Mouse (Mus musculus) yolk sac, embryonic 10.5 days (tissue): ENCODE data around the gene Fancg.

Experiments used
- DNase-seq: peaks from one replicate; pipeline ENCODE4 v3.0.0-alpha.2; 2017; ENCODE audit warnings: low spot score

Gene Fancg

DNA sequence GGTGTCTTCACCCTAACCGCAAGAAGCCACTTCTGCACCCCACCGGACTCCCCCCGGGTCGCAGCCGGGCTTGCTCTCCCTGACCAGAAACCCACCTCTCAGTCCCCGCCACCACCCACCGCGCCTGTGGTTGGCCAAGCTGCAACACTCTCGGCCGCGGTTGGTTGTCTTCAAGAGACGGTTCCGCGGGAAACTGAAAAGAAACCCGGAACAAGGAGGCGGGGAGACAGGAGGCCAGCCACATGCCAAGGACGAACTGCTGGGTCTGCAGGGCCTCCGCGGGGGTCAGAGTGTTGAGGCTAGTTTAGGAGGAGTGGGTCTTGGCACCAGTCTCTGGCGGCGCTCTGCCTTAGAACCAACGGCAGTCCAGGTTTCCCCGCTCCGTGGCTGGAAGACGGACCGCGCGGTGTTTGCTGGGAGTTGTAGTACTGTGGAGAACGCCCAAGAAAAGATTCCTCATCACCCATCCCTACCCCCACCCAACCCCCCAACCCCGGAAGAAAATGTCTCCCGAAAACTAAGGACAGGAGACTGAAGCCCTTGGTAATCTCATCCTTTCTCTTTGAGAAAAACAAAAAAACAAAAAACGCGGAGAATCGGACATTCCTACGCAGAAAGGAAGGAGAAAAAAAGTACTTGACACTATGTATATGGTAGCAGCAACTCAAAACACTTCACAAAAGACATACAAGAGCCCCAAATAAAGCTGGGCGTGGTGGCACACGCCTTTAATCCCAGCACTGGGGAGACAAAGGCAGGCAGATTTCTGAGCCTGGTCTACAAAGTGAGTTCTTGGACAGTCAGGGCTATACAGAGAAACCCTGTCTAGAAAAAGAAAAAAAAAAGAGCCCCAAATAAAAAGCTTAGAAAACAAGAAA, at the start of gene Fancg:
Gene Fancg (minus strand): TSS at position 346 of the 878 bp plus-strand sequence.
- DNase-seq = peak; percentile 90

DNA sequence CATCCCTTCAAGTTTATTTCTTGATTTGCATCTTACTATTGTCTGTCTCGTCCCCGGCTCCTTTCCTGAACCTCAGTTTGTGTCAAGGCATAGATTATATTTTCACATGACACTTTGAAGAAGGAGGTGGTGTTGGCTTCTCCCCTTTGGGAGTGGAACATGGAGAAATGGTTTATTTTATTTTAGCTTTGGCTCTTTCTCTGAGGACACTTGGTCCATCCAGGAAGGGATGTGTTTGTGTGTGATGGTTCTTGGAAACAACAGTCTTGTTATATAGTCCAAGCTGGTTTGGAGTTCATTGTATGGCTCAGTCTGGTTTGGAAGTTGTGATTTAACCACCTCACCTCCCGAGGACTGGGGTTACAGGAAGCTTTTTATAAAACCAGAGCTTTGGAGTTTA, 49.4 kb upstream of the Fancg start:
- DNase-seq = no peak

DNA sequence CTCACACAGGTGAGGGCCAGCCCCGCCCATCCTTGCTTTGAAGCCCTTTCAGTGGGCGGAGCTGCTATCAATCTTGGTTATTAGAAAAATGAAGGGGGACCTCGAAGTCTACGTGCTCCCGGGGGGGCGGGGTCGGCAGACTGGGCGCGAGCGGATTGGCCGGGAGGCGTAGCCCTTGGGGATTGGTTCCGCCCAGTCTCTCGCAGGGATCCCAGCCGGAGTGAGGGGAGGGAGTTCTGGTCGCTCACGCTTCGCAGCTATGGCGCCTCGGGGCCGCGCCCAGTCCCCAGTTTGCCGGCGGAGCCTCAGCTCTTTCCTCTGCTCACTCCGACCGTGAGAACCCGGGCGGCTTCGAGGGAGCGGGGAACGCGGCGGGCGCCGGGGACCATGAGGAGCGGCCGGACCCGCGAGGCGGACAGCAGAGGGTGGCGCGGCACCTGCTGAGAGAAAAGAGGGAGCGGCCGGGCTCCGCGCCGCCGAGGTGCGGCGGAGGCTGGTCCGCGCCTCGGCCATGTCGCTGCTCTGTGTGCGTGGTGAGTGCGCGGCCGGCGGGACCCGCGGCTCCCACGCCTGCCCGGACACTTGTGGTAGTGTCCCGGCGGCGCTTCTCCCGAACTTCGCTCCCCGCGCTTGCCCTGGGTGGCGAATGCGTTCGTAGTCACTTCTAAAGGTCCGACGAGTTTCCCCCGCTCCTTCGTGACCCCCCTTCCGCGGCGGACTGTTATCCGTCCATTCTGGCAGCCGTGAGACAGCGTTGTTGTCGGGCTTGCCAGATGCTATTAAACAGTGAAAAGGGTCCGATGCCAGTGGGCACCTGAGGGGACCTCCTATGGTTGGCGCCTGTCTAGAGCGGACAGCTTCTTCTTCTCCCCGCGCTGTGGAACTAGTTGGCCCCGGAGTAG, 48.7 kb upstream of the Fancg start, which contains the start of gene Unc13b:
Gene Unc13b (plus strand): TSS at position 201 of the 902 bp plus-strand sequence.
- DNase-seq = peak; percentile 95

DNA sequence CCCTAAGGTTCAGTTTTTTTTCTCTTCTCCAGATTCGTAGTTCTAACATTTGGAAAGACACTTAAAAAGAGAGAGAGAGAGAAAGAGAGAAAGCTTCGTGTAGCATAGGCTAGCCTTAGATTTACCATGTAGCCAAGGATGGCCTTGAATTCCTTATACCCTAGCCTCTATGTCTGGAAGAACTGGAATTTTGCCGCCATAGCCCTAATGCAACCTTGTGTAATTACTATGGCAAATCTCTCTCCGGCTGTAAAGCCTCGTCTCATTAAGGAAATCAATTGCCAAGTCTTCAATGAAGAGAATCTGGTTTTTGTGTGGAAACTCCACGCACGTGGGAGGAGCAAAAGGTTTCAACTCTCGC, 48.1 kb upstream of the Fancg start:
- no peak for DNase-seq

DNA sequence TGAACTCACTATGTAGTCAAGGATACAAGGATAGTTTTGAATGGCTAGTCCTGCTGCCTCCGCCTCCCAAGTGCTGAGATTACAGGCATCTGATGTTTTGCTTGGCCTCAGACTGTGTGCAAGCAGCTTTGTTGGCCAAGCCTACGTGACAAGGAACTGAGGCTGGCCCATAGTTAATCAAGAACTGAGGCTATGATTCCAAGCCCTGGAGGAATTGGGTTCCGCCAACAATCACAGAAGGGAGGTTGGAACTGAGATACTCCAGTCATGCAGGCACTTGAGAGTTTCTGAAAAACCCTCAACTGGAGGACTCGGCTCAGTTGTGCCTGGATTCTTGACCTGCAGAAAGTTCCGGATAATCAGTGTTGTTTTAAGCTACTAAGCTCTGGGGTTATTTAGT, 47.3 kb upstream of the Fancg start:
- DNase-seq = no peak

DNA sequence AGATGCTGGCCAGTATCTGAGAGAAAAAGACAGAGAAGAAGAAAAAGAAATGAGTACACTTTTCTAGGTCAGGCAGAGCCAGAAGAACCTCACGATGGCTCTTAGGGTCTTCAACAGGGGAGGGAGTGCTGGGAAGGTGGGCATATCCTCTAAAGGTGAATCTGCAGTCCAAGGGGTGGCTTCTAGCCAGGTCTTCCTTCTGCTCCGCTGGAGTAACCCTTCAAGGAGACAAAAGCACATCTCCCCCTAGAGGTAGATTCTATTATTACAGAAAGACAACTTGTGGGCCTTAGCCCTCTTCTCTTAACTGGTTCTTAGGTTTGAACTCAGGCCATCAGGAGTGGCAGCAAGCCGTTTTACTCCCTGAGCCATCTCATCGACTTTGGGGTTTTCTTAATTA, 42.3 kb upstream of the Fancg start:
- DNase-seq = no peak

DNA sequence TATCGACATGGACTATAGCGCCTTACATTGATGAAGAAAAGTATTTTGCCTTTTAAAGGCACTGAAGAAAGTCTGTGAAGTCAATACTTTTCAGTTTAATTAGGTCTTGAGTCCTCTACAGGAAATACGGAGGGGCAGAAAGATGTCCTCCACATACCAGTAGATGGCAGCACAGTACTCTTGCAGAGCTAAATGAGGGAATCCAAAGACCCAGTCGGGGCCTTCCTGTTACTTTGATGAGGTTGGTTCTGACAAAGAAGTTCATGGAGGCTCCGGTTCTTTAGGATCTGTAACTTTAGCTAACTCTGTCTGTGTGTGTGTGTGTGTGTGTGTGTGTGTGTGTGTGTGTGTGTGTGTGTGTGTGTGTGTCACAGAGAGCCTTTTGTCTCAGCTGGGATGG, 36.9 kb upstream of the Fancg start:
- peak; percentile 63 for DNase-seq

DNA sequence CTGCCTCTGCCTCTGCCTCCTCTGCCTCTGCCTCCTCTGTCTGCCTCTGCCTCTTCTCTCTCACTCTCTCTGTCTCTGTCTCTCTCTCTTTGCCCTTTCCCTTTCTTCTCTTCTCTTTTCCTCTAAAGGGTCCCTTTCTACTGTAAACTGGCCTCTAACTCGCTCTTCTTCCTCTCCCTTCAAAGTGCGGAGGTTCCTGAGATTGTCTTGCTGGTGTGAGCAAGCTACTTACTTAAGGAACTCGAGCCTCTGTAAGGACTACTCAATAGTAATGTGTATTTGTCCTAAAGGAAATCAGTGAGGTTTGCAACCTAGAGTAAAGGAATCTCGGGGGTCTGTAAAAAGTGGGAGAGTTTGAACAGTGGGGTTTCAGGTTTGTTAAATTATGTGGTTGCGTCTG, 36.3 kb upstream of the Fancg start:
- no peak for DNase-seq

DNA sequence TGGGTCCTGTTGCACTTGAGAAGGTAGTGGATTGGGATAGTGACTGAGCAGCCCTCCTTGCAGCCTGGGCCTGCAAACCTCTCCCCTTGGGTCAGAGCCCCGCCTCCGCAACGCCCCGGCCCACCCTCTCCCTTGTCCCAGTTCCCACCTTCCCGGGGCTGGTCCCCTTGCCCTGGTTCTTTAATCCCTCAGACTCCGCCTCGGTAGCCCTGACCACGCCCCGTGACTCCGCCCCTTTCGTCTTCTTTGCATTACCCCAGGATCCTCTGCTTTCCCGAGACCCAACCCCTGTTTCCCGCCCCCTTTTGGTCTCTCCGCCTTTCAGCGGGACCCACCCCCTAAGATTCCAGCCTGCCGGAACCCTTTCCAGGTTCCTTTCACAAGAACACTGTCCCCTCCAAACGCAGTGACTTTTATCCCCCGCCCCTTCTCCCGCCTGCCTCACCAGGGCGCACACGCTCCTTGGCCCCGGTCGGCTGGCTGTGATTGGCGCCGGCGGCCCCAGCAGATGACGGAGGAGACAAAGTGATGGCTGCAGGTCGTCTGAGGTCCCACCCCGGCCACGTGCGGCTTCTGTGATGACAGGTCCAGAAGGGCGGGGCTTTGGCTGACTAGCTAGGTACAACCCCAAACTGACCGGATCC, 35.5 kb upstream of the Fancg start, which contains the start of gene Fam214b:
Gene Fam214b (minus strand): TSS at position 562 of the 644 bp plus-strand sequence.
- peak; percentile 100 for DNase-seq

DNA sequence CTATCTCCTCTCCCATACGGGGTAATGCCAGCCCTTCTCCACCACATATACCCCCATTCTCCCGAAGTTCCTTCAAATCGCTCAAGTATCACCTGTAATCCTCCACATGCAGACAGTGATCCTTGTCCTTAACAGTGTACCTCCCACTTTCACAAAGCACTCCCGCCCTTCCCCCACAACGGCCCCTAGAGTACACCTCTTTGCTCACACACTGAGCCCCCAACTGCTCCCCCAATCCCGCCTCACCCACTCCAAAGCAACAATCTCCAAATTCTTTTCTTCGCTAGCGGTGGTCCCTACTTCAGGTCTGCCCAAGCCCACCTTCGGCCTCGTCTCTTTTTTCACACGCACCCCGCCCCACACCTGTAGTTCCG, 35.0 kb upstream of the Fancg start:
- no peak for DNase-seq

DNA sequence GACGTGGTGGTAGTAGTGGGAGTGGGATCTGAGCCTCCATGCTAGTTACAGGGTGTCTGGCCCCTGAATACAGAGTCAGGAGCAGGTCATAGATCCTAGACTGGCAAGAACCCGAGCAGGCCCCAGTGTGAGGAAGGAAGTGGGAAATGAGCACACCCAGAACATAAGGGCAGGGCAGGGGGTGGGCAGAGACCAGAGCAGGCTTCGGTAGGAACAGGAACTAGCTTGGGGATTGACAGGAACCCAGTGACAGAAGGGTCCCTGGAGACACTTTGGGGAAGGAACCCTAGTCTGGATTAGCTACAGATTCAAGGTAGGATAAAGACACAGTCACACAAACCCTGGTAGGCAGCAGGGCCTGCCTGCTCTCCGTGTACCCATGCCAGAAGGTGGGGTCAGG, 34.4 kb upstream of the Fancg start:
- DNase-seq = no peak

DNA sequence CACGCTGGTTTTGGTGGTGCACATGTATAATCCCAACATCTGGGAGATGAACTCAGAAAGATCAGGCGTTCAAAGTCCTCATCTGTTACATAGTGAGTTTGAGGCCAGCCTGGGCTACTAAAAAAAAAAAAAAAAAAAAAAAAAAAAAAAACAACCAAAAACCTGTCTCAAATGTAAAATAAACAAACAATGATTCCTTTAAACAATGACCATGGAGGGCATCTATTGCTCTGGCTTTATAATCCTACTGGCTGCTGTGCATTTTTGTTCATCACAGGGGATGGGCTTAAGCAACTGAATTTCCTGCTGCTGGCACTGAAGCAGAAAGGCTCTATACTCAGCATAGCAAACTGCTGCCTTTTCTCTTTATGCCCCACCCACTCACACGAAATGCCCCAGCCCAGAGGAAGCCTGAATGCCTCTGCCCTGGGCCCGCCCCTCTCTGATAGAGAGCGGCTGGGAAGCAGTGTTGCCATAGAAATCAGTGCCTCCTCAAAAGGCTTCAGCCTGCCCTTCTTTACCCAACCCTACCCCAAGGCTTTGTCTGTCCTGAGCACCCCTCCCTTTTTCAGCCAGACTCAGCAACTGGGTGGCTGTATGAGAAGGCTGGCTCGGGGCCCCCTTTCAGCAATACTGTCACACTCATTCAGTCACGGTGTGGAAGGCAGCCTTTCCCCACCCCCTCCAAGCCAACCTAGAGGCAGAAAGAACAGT, 33.5 kb upstream of the Fancg start:
- peak; percentile 61 for DNase-seq

DNA sequence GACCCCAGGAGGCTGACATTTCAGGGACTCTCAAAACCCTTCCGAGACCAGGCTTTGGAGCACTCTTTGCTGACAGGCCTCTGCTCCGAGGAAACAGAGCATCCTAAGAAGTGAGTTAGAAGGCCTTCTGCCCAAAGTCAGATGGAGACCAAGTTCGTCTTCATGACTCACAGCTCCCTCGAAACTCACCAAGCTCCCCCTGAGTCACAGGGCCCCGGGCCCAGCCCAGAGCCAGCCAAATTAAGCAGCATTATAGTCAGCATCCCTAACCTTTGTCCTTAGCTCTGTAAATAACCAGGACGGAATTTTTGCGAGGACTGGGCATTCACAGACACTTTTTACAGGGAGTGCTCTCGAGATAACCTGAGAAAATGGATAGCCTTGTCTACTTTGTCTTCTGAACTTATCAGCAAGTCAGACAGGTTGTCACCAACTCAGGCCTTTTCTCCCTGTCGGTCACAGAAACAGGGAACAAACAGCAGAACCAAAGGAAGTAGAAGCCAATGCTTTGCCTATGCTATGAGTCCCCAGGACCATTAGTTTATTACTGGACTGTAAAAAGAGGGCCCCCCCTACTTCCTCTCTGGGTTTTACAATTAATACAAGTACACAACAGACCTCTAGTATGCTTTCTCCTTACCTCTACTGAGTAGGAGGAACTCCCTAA, 30.7 kb upstream of the Fancg start:
- DNase-seq = no peak

DNA sequence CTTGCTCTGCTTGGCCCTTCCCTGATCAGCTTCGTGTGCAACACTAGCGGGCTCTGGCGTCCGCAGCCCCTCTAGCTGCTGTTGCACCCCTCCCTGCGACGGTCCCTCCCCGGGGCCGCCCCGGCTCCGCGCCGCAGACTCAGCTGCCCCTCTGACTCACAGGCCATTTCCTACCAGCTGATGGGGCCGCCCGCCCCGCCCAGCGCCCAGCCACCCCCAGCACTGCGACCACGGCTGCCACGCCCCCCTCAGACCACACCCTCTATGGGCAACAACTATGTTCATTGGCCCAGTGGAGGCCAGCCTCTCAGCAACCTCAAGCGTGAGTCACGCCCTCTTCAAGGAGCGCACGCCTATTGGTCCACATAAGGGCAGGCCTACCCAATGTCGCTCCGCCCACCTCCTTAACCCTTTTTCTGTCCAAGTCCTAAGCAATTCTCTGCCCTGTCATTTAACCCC, 29.8 kb upstream of the Fancg start:
- DNase-seq = peak; percentile 97

DNA sequence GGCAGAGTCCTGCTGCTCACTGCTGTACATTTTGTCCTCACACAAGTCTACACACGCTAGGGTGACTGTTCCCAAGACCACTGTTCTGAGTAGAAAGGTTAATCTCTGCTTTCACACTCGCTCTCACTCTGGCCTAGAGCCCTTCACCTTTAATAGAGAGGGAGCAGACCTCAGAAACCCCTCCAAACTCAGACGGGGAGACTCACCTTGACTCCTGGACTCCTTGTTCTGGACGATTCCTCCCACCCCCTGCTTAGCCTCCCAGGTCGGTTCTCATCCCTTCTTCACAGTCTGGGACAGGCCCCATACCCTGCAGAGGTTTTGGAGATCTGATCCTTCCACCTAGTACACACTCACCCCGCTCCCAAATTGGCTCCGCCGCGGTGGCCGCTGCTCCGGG, 29.3 kb upstream of the Fancg start:
- DNase-seq = peak; percentile 20

DNA sequence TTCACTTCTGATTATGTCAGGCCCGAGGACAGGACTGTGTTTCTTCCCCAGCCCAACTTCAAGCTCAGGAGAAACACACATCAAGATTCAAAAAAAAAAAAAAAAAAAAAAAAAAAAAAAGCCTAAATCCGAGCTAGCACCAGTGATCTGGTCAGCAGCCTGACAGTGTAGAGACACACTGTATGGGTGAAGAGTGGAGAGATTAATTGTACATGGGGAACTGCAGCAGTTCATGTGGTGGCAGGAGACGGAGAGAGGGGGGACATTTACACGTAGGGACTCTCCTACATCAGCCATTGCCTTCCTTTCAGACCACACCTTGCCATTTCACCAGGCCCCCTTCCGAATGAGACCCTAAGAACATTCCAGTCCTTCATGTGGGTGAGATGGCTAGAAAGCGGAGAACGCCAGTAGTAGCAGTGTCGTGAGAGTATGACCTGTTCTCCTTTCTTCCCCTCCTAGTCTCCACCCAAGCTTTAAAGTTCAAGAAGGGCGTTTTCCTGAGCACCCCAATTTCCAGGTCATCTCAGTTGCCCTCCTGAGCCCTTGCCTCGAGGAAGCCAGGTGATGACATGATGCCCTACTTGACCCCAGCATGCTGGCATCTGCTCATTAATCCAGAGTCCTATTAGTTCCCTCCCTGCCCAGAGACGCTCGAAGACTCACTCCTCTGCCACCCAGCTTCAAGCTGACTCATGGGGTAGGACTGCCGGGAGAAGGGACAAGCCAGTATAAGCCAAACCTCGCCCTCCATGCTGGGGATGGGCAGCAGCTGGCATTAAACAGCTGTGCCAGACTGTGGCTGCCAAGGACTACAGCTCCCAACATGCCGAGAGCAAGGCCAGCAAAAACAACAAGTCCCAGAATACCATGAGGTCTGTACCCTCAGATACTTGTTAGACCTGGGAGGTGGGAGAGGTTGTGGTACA, 28.5 kb upstream of the Fancg start:
- no peak for DNase-seq

DNA sequence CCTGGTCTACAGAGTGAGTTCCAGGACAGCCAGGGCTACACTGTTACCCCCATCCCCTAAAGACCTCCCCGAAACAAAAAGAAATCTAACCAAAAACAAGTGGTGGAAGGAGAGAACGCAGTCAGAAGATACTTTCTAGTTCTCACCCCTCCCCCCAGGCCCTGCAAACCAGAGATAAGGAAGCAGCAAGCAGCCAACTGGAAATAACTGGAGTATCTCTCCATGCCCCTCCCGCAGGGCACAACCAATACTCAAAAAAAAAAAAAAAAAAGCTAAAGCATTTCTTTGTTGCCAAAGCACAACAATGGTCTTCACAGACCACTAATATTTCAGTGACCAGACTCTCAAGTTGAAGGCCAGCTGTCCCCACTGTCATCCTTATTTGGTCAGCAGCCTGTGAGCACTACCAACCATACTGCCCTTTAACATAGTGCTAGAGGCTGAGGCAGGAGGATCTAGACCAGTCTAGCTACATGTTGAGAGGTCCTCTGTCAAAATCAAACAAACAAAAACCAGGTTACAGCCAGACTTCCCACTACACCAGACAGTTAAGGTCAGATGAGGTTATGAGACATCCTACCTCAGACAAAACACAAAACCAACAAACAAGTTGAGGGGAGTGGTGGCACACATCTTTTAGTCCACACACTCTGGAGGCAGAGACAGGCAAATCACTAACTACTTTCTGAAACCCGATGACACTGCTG, 27.7 kb upstream of the Fancg start:
- no peak for DNase-seq

DNA sequence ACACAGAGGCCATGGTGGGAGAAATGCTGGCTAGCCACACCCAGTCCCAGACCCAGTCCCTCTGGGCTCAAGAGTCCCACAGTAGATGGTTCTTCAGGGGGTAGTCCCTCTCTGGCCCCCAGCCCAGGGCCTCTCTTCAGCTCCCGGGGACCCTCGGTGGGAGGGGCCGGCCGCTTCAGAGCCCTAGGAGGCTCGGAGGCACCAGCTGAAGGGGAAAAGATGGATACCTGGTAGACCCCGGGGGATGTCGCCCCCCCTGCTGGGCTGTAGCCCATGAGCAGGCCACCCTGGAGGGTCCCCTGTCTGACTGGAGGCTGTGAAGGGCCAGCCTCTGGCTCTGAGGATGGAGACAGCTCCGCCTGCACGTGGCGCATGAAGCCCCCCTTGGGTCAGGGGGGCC, 26.1 kb upstream of the Fancg start:
- DNase-seq = no peak

DNA sequence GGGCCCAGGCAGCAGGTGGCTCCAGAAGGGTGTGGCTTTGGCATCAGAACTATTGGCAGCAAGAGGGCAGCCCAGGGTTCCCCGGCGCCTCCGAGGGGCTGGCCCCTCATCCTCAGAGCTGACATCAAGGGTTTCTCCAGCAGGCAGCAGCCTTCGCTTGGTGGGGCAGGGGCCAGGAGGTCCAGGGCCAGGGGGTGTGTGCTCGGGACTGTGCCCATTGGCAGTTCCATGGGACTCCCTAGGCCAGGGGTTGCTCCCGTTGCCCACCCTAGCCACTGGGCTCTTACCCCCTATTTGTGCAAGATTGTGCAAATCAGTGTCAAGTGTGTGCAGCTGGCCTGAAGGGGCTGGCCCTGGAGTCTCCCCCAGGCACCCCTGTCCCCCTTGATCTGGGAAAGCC, 25.5 kb upstream of the Fancg start:
- no peak for DNase-seq
